Mouse (Mus musculus): ENCODE results near the gene Gm21985. TPM values are rescaled to one million over a fixed set of nuclear protein-coding genes. Genes with fewer than 3 reads are reported as not detected.
A peak's percentile ranks its signal among the peaks of the same experiment; 100 is the strongest.
"Not testable (repeated sequence)": the region's sequence is repeated elsewhere in the genome, so short reads cannot be mapped to it uniquely, and the experiment has no call there.

Gm21985 gene
- total RNA-seq, 2 experiments from 2014 or later = 2.8 to 3.5 TPM

DNA sequence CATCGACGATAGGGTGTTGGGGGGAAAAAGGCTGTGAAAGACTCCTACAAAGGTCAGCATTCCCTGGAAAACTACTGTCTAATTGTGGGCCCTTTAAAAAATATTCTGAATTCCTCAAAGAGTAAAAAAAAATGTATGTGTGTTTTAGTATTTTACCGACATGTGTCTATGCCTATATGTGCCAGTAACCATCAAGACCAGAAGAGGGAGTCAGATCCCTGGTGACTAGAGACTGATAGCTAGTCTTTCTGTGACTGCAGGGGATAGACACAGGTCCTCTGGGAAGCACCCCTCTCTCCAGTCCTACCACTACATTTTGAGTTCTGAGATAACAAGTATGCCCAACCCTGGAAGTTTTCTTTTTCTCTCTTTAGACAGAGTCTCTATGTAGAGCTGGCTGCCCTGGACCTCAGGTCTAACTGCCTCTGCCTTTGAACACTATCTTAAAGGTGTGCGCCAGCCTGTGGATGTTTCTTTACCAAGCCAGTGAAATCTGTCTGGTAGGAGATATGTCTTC, 3.3 kb upstream of the Gm21985 start:
- no peak for DNase-seq (ENCODE audit: low spot score in 2 of 2)

GRCm38 (mm10) chr2:112264364-112264763, 1.8 kb upstream of the Gm21985 start:
- no peak for DNase-seq (ENCODE audit: low spot score in 2 of 2)

DNA sequence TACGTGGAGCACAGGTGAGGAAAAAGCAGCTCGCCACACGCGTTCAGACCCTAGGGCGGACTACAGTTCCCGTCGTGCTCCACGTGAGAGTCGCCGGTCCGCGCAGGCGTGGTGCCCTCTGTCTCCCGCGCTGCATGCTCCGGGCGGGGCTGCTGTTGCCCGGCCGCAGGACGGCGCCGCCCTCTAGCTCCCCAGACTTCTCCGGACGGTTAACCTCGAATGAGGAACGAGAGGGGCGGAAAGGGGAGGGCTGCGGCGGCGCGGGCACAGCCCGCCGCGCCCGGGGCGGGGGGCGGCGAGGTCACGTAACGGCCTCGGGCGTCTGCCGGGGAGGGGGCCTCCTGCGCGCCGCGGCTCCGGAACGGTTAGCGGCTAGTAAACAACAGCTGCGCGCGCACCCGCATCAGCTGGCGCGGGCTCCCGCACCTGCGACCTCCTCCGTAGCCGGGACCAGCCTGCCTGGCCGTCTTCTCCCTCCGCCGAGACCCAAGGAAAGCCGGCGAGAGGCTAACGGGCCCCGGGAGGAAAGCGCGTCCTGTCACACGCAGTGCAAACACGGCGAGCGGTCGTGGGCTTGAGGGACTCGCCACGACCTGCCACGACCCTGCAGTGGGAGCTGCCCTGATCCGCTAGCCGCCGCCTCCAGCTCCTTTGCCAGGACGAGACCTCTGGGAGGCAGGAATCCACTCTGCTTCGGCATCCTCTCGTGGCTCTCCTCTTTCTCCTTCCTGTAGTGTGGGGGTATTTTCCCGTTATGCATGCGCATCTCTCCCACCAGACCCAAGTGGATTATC, 469 bp upstream of the Gm21985 start, which contains the start of gene Slc12a6:
Gene Slc12a6 (plus strand): TSS at position 378 of the 794 bp plus-strand sequence.
- peak; percentile 88 to 93 for DNase-seq (ENCODE audit: low spot score in 2 of 2)

DNA sequence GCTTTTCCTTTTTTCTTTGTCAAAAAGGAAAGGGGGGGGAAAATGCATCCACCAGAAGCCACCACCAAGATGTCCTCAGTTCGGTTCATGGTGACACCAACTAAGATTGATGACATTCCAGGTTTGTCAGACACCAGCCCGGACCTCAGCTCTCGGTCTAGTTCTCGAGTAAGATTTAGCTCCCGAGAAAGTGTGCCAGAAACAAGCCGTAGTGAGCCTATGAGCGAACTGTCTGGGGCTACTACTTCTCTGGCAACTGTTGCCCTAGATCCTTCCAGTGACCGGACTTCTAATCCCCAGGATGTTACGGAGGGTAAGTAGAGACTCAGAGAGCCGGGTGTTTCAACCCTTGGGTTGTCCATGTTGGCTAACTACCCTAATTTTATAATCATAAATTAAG, 666 bp downstream of the Gm21985 start:
- no peak for DNase-seq (ENCODE audit: low spot score in 2 of 2)

- no peak for DNase-seq (ENCODE audit: low spot score in 2 of 2)
Observed at GRCm38 (mm10) chr2:112267547-112268269, 1.6 kb downstream of the Gm21985 start.

- DNase-seq (ENCODE audit: low spot score in 2 of 2) = no peak
Observed at GRCm38 (mm10) chr2:112270011-112270410, 3.9 kb downstream of the Gm21985 start.

DNA sequence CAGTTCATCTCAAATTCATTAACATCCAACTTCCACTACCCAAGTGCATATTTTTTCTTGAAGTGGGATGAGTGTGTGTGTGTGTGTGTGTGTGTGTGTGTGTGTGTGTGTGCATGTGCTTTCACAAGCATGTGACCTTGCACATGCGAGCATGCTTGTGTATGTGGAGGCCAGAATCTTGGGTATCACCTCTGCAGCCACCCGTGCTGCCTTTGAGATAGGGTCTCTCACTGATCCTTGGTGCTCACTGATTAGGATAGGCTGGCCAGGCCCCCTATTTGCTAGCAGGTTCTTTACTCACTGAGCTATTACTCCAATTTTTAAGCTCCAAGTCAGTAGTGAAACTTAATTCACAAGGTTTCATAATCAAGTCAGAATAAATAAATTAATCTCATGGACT, 6.8 kb downstream of the Gm21985 start:
- DNase-seq (ENCODE audit: low spot score in 2 of 2) = no peak

DNA sequence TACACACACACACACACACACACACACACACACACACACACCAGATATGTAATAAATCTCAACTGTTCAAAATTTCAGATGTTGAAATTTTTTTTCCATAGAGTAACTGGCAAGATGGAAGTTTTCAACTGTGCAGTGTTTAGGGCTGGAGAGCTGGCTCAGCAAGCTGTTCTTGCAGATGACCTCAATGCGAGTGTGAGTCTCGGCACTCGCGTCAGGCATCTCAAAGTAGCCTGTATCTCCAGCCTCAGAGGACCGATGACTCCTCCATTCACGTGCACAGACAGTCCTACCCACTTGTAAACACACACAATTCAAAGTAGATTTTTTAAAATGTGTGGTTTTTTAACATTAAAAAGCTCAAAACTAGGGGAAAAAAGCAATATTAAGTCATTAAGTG, 7.4 kb downstream of the Gm21985 start:
- DNase-seq (ENCODE audit: low spot score in 2 of 2) = no peak

DNA sequence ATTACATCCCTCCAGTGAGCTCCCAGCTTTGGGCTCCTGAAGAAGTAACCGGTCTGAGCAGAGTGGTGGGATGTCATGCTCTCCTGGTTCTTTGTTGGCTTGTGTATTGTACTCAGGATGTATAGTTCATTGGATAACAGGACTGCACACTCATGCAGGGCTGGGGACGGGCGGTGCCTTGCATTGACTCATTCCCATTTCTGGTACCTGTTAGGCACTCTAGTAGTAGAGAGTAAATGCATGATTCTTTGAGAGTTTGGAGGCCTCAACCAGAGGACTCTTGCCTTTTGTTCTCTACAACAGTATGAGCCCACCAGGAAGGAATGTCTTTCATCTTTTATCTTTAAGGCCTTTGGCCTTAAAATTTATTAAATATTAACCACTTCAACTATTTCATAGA, 10.8 kb downstream of the Gm21985 start:
- no peak for DNase-seq (ENCODE audit: low spot score in 2 of 2)

- no peak for DNase-seq (ENCODE audit: low spot score in 2 of 2)
Observed at GRCm38 (mm10) chr2:112282846-112283245, 16.7 kb downstream of the Gm21985 start.

DNA sequence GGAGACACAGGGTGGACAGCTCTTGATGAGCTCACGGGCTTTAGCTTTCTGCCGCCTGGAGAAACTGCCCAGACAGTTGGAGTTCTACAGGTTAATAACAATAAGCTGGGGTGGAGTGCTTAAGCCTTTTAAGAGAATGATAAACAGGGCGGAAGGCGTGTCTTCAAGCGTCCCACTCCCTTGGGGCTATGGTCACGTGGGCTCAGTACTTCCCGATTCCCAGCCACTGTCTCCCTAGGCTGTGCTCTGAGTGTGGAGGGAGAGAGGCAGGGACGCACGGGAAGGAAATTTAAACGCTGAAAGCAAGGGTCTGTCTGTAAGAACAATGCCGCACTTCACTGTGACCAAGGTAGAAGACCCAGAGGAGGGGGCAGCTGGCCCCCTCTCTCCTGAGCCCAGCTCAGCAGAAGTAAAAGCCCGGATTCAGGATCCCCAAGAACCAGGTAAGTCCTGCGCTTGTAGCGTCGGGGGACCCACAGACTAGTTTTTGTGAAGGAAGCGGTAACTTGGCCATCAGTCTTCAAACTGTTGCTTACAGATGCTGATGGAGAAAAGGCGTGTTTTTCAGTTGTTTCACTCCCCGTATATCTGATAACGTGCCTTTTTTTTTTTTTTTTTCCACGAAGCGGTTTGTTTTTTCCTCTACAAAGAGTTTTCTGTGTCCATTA, 18.4 kb downstream of the Gm21985 start:
- peak; percentile 21 to 22 for DNase-seq (ENCODE audit: low spot score in 2 of 2)

DNA sequence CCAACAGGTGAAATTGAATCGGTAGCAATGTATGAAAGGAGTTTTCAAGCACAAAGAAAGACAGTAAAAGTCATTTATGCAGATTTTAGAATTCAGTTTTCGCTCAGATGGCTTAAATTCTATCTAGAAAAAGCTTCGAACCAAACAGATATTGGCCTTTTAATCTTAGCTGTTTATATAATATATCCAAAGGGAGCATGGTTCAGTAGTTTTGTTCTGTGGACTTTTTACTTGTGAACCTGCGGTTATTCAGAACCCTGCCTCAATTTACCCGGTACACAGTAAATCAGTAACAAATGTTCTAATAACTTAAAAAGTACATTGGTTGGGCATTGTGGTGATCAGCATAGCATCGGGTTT, 18.9 kb downstream of the Gm21985 start:
- no peak for DNase-seq (ENCODE audit: low spot score in 2 of 2)

GRCm38 (mm10) chr2:112286062-112286461, 19.9 kb downstream of the Gm21985 start:
- DNase-seq (ENCODE audit: low spot score in 2 of 2) = not testable (repeated sequence)

DNA sequence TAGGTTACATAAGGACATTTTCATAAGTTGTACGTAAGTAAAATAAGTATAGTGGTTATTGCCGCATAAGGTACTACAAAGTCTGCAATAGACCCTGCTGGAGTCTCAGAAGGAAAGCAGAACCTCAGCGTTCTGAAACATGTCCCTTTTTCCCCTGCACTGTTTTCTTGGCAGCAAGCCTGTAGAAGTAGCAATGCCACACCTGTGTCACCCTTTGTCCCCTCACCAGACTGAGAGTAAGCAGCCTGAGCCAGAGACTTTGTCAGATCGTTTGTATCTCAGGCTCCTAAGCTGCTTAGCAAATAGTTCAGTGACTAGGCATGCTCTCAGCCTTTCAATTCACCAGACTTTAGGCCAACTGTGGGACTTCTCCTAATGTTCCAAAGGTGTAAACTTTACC, 20.9 kb downstream of the Gm21985 start:
- DNase-seq (ENCODE audit: low spot score in 2 of 2) = no peak

DNA sequence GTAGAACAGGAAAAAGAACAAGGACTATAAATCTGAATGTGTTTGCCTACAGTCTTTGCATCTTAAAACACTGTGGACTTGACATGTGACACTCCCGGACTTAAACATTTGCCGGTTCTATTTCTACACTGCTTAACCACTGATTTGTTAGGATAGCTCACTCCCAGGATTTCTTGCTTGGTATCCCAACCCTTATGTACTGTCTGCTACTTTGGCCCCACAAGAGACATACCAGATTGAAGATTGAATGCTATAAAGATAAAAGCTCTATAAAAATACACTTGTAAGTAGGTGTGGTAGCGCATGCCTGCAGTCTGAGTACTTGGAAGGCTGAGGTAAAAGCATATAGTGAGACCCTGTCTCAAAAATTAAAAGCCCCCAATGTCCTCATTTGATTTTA, 23.4 kb downstream of the Gm21985 start:
- no peak for DNase-seq (ENCODE audit: low spot score in 2 of 2)

GRCm38 (mm10) chr2:112292823-112293222, 26.7 kb downstream of the Gm21985 start:
- DNase-seq (ENCODE audit: low spot score in 2 of 2) = no peak

- no peak for DNase-seq (ENCODE audit: low spot score in 2 of 2)
Observed at GRCm38 (mm10) chr2:112296211-112296610, 30.1 kb downstream of the Gm21985 start.

- no peak for DNase-seq (ENCODE audit: low spot score in 2 of 2)
Observed at GRCm38 (mm10) chr2:112298221-112298620, 32.1 kb downstream of the Gm21985 start.

- no peak for DNase-seq (ENCODE audit: low spot score in 2 of 2)
Observed at GRCm38 (mm10) chr2:112308671-112309070, 42.6 kb downstream of the Gm21985 start.

DNA sequence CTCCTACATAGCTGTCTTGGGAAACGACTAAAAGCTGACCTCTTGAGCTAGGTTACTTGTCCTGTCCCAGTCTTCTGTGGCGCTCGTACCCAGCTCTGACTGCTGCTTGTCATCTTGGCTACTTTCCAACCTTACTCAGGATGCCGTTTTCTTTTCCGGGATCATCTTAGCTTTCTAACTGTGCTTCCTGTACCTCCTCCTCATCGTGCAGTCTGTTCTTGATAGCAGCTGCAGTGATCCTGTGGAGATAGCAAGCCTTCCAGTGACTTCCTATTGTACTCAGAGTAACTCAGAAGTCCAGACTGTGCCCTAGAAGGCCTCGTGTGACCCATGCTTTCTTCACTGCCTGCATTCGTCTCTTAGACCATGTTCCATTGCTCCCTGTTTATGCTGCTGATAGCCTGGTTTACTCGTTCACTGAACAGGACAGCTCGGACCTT, 43.1 kb downstream of the Gm21985 start:
- no peak for DNase-seq (ENCODE audit: low spot score in 2 of 2)

- DNase-seq (ENCODE audit: low spot score in 2 of 2) = no peak
Observed at GRCm38 (mm10) chr2:112315638-112316037, 49.5 kb downstream of the Gm21985 start.

GRCm38 (mm10) chr2:112318227-112318626, 52.1 kb downstream of the Gm21985 start:
- DNase-seq (ENCODE audit: low spot score in 2 of 2) = no peak
